16 mouse cellular contexts compared by ENCODE assay signal in the genomic region with DNA sequence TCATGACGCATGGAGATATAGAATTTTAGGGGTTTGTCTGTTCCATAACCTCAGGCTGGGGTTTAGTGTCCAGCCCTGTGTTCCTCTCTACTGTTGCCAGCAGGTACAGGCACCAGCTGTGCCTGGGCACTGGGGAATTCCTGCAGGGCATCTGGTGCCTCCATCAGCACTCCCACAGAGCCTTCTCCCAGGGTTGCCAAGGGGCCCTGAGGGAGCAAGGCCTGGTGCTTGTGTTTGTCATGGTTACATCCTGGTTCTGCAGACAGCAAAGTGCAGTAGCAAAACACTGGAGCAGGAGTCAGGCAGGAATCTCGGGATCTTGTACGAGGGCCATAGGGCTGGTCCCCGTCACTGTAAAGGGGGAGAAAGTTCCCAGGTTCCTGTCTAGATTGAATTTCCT. TPM values are rescaled to one million over a fixed set of nuclear protein-coding genes. Genes with fewer than 3 reads are reported as not detected.
DNase-seq lines count a peak whose midpoint lies in the region; ATAC-seq and TF ChIP-seq lines count a peak whose summit lies in the region.
"Had no signal": no experiment of that assay in that cellular context is flagged by ENCODE, and none has a peak within 500 bp of the region (broad histone marks: within the 10 kb centered on the region; RNA-seq: fewer than 3 reads in every experiment).

No protein-coding gene starts in this region.

- H3K9ac ChIP-seq in midbrain, embryonic 13.5 days (replicated peaks), result no peak overlapping the region
- H3K9ac ChIP-seq in midbrain, postnatal 0 days (replicated peaks; ENCODE audit: low read length, poor library complexity, severe bottlenecking), result no peak overlapping the region
- H3K9ac ChIP-seq: heart, embryonic 15.5 days had no signal

- H3K27ac ChIP-seq in cerebellum, adult 2 months (ENCODE audit: insufficient read depth, low read length), result peak overlapping the region; percentile 33; the same call in 1 of the 2 replicates
- H3K27ac ChIP-seq in midbrain, embryonic 13.5 days, result peak overlapping the region; percentile 40; the same call in 1 of the 2 replicates
- H3K27ac ChIP-seq in midbrain, postnatal 0 days (ENCODE audit: low read depth, low read length), result no peak overlapping the region
- H3K27ac ChIP-seq in olfactory bulb, adult 2 months (ENCODE audit: insufficient read depth, low read depth, low read length), result peak overlapping the region; percentile 14; the same call in 1 of the 2 replicates
- H3K27ac ChIP-seq: heart, embryonic 15.5 days; kidney, postnatal 0 days had no signal

- no peak for TF ChIP-seq POLR2A in cerebellum, adult 2 months (IDR thresholded peaks at IDR 0.05; ENCODE audit: borderline replicate concordance, insufficient read depth, low read length)
- TF ChIP-seq POLR2A in olfactory bulb, adult 2 months (IDR thresholded peaks at IDR 0.05; ENCODE audit: insufficient read depth, low read depth, low read length), result no peak

- H3K4me1 ChIP-seq in cerebellum, adult 2 months (ENCODE audit: control insufficient read depth, insufficient read depth, low read length), result peaks cover 32% of the 10 kb centered on the region
- H3K4me1 ChIP-seq in midbrain, embryonic 13.5 days (replicated peaks), result peaks cover 31% of the 10 kb centered on the region
- peaks cover 2% of the 10 kb centered on the region; the same call in 1 of the 2 replicates for H3K4me1 ChIP-seq in midbrain, postnatal 0 days (ENCODE audit: insufficient read depth, low read length)
- peaks cover 50% of the 10 kb centered on the region for H3K4me1 ChIP-seq in olfactory bulb, adult 2 months (ENCODE audit: control insufficient read depth, insufficient read depth, low read length)

- no peak overlapping the region for H3K4me3 ChIP-seq in cerebellum, adult 2 months (replicated peaks; ENCODE audit: insufficient read depth, low read depth, low read length)
- H3K4me3 ChIP-seq in midbrain, embryonic 13.5 days (replicated peaks), result no peak overlapping the region
- no peak overlapping the region for H3K4me3 ChIP-seq in midbrain, postnatal 0 days (ENCODE audit: low read depth, low read length)
- H3K4me3 ChIP-seq in olfactory bulb, adult 2 months (ENCODE audit: insufficient read depth, low read depth, low read length), result no peak overlapping the region
- H3K4me3 ChIP-seq: heart, embryonic 15.5 days had no signal

- no peak overlapping the region for H3K4me2 ChIP-seq in midbrain, embryonic 13.5 days (replicated peaks)
- H3K4me2 ChIP-seq in midbrain, postnatal 0 days (ENCODE audit: low read depth, low read length, poor library complexity, severe bottlenecking), result no peak overlapping the region
- H3K4me2 ChIP-seq: heart, embryonic 15.5 days; liver, embryonic 11.5 days had no signal

- H3K27me3 ChIP-seq in cerebellum, adult 2 months (ENCODE audit: control insufficient read depth, insufficient read depth, low read length), result no peaks in the 10 kb centered on the region
- H3K27me3 ChIP-seq in midbrain, embryonic 13.5 days, result no peaks in the 10 kb centered on the region
- H3K27me3 ChIP-seq in midbrain, postnatal 0 days (ENCODE audit: insufficient read depth, low read length), result no peaks in the 10 kb centered on the region
- H3K27me3 ChIP-seq: heart, embryonic 15.5 days had no signal

- ATAC-seq in midbrain, embryonic 13.5 days, result no peak
- ATAC-seq in midbrain, postnatal 0 days (ENCODE audit: low FRiP score), result no peak
- no peak for ATAC-seq in granulocyte monocyte progenitor cell, adult 5-6 weeks (replicated peaks; ENCODE audit: poor library complexity, severe bottlenecking)
- ATAC-seq: activated CD4-positive, CD25-positive, alpha-beta regulatory T cell, adult 4 months; inflammation-experienced regulatory T-cells, adult 6 months had no signal

- H3K36me3 ChIP-seq in midbrain, embryonic 13.5 days, result no peaks in the 10 kb centered on the region; the same call in 1 of the 2 replicates
- H3K36me3 ChIP-seq in midbrain, postnatal 0 days (ENCODE audit: insufficient read depth, low read length), result peaks cover 4% of the 10 kb centered on the region; the same call in 1 of the 2 replicates
- H3K36me3 ChIP-seq: G1E had no signal

- H3K9me3 ChIP-seq in midbrain, embryonic 13.5 days, result no peaks in the 10 kb centered on the region
- H3K9me3 ChIP-seq in midbrain, postnatal 0 days (ENCODE audit: low read length), result no peaks in the 10 kb centered on the region
- H3K9me3 ChIP-seq: G1E; heart, embryonic 15.5 days had no signal

- TF ChIP-seq CTCF in cerebellum, adult 2 months (IDR thresholded peaks at IDR 0.05; ENCODE audit: borderline replicate concordance, insufficient read depth, low read depth, low read length), result no peak
- no peak for TF ChIP-seq CTCF in midbrain, postnatal 0 days (IDR thresholded peaks at IDR 0.05)
- no peak for TF ChIP-seq CTCF in olfactory bulb, adult 2 months (IDR thresholded peaks at IDR 0.05; ENCODE audit: insufficient read depth, low read depth, low read length)

- 86% methylated on average over 4 of the region's 4 CpGs for whole genome bisulfite sequencing in cerebellum, adult 2 months
- whole genome bisulfite sequencing in midbrain, embryonic 13.5 days, result 89% methylated on average over 4 of the region's 4 CpGs
- WGBS in midbrain, postnatal 0 days, result 80% methylated on average over 4 of the region's 4 CpGs
- 72% methylated on average over 4 of the region's 4 CpGs for WGBS in olfactory bulb, adult 2 months

- no peak for DNase-seq in cerebellum, adult 2 months
- no peak for DNase-seq in cerebellum, adult 11-12 months
- DNase-seq in midbrain, postnatal 0 days (ENCODE audit: low spot score), result no peak
- DNase-seq in fat pad, adult 2 months (ENCODE audit: extremely low read depth, low read depth, low spot score), result peak; percentile 46
- no peak for DNase-seq in urinary bladder, postnatal 14 days (ENCODE audit: low spot score)
- DNase-seq: cerebellum, adult 18-20 months; gastrocnemius, postnatal 36 days had no signal

RNA-seq across cellular contexts. Expression of a gene that starts 22.8 kb away (rescaled TPM):
- 27.5 and 28.7 TPM in 2 replicates for polyA plus RNA-seq in cerebellum, adult 2 months (2012; rRNA removed)
- 0.24 and 0.34 TPM in 2 replicates for polyA plus RNA-seq in midbrain, embryonic 13.5 days (2015; fragmentation: Nextera tagmentation; extraction: Ambion mirVana)
- 15.8 and 18.4 TPM in 2 replicates for total RNA-seq in midbrain, postnatal 0 days (2014; rRNA removed)
- polyA plus RNA-seq in midbrain, postnatal 0 days (2015; fragmentation: Nextera tagmentation; extraction: Ambion mirVana), result 0.56 and 1.0 TPM in 2 replicates
- not detected in 2 replicates for polyA plus RNA-seq in olfactory bulb, adult 2 months (2012; ENCODE audit: insufficient read depth, insufficient read length, low replicate concordance, missing spikeins)
- total RNA-seq in granulocyte monocyte progenitor cell, adult 5-6 weeks (2014; fragmentation: Nextera tagmentation), result 22.5 and 27.5 TPM in 2 replicates
- 30.5 and 39.8 TPM in 2 replicates for total RNA-seq in granulocyte monocyte progenitor cell, adult 5-6 weeks (2017)
- total RNA-seq: G1E had no signal
- polyA plus RNA-seq: activated CD4-positive, CD25-positive, alpha-beta regulatory T cell, adult 4 months; G1E had no signal

Comparison
In these comparisons a context has a peak if more than half of its experiments do, and no peak if none do; other contexts are left out.
1. RNA of a gene that starts 22.8 kb away (polyA plus RNA-seq): 27.5 to 28.7 TPM in cerebellum, adult 2 months; 0.56 to 1.0 TPM in midbrain, postnatal 0 days, 0.24 to 0.34 TPM in midbrain, embryonic 13.5 days and not detected in olfactory bulb, adult 2 months; every median in the first group is over 10 times any median in the second.